Mouse (Mus musculus): ENCODE data around the gene Snrpf.
"Not testable (repeated sequence)": the region's sequence is repeated elsewhere in the genome, so short reads cannot be mapped to it uniquely, and the experiment has no call there.

Snrpf gene

GRCm38 (mm10) chr10:93575960-93576359, 13.5 kb downstream of the Snrpf start:
- no peak for DNase-seq (ENCODE audit: low read depth, low spot score)

DNA sequence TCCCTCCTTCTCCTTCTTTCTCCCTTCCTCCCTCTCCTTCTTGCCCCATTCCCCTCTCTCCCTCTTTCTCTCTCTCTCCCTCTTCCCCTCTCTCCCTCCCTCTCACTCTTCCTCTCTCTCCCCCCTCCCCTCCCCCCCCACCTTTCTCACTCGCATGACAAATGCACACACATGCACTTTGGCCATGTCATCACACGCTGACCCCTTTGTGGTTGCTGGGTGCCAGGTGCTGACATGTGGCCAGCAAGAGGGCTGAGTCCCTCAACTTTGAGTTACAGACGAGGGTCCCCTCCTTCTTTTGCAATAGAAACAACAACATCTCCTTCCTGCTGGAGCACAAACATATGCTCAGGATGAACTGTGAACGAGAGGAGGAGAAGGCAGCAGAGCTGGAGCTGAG, 14.5 kb downstream of the Snrpf start:
- no peak for DNase-seq (ENCODE audit: low read depth, low spot score)

GRCm38 (mm10) chr10:93572209-93572608, 17.3 kb downstream of the Snrpf start:
- DNase-seq (ENCODE audit: low read depth, low spot score), result no peak

GRCm38 (mm10) chr10:93568671-93569070, 20.8 kb downstream of the Snrpf start:
- DNase-seq (ENCODE audit: low read depth, low spot score), result no peak

DNA sequence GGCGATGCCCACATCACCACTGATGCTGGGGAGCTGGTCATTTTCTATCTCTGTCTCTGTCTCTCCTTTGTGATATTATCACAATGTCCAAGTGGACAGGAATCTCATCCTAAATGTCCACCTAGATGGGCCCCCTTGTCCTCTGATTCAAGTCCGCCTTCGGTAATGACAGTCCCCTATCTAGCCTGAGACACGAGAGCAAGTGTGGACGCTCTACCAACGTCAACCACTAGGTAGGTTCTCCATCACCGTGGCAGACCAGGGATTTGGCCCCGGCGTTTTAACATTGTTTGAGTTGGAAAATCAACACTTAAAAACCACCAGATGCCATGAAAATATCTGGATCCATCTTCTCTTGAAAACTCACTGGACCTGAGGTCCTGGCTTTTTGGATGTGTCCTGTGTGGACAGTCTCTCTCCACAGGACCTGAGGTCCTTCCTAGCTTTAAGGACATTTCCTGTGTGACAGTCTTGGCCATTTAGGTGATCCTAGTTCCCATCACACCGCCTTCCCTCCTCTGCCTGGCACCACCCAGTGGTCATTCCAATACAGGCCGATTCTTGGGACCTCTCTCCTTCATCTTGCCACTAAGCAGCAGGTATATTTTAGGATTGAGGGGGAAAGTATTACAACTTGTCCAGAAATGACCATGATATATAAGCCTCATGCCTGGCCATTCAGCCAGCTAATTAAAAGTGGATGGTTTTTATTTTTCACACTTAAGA, 21.5 kb downstream of the Snrpf start:
- DNase-seq (ENCODE audit: low read depth, low spot score), result no peak

GRCm38 (mm10) chr10:93567066-93567465, 22.4 kb downstream of the Snrpf start:
- DNase-seq (ENCODE audit: low read depth, low spot score), result no peak

- no peak for DNase-seq (ENCODE audit: low read depth, low spot score)
Observed at GRCm38 (mm10) chr10:93564518-93565090, 24.9 kb downstream of the Snrpf start.

DNA sequence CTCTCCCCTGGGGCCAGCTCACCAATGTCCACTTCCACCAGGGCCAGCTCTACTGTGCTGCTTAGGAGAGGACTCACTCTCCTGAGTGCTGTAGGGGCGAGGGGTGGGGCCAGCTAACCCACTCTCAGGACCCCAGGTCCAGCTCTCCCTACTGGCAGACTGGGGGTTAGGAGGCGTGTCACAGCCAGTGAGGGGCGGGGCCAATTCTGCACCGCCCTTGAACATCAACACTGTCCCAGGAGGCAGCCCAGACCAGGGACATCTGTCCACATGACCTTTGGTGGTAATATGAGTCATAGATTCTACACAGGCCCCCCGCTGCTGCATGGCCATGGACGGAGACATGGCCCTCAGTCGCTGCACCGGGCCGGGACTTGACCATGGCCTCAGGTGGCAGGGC, 29.7 kb downstream of the Snrpf start:
- DNase-seq (ENCODE audit: low read depth, low spot score), result no peak

DNA sequence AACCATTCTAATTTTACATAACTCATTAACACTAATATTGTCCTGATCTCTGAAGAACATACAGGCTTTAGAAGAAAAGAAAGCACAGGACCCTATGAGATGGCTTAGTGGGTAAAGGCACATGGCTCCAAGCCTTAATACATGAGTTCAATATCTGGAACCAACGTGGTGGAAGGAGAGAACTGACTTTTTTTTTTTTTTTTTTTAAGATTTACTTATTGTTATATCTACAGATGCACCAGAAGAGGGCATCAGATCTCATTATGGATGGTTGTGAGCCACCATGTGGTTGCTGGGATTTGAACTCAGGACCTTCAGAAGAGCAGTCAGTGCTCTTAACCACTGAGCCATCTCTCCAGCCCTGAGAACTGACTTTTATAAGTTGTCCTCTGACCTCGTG, 31.5 kb downstream of the Snrpf start:
- not testable (repeated sequence) for DNase-seq (ENCODE audit: low read depth, low spot score)

DNA sequence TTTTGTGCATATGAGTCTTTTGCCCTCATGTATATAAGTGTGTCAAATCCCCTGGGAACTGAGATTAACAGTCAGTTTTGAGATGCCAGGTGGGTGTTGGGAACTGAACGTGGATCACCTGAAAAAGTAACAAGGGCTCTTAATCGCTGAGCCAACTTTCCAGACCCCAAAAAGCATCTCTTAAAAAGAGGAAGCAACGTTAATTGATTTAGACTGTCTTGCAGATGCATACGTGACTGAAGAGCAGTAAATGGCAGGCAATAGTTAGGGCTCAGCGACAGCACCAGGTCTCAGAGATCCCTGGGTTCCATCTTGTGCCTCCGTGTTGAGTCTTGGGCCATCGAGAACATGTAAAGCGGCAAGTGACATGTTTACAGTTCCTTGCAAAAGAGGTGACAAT, 36.9 kb downstream of the Snrpf start:
- DNase-seq (ENCODE audit: low read depth, low spot score), result no peak

GRCm38 (mm10) chr10:93549821-93550220, 39.7 kb downstream of the Snrpf start:
- no peak for DNase-seq (ENCODE audit: low read depth, low spot score)

DNA sequence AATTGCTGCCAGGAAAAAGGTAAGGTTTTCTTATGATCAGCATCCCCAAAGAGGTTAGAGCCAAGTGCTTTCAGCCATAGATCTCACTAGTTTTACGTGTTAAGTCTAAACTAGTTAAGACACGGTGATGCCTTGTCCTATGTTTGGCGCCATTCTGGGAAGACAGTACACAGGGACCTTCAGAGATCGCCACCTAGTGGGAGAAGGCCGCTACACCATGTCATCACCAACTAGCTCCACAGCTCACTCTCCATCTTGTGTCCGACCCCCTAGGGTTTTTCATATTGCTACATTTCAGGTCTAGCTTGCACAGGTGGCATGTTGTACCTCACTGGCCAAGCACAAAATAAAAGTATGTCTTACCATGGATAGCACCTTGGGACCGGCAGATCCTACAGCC, 40.5 kb downstream of the Snrpf start:
- DNase-seq (ENCODE audit: low read depth, low spot score), result peak; percentile 26

DNA sequence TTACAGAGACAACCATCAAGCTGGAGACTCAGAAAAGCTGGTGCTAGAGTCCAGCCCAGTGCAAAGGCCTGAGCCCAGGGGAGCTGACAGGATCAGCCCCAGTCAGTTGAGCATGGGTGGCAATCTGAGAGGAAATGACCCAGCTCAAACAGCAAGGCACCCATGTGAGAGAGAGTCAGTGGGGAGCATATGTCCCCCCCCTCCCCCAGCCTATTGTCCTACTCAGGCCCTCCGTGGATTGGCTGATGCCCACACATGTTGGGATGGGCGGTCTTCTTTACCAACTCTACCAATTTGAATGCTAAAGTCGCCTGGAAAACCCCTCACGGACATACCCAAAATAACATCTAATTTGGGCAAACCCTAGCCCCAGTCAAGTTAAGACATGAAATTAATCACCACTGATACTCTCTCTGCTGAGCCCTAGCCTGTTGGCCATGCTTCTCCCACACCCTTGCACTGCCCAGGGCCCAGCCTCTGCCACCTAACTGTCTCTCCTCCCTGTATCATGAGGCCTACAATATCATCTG, 41.7 kb downstream of the Snrpf start:
- no peak for DNase-seq (ENCODE audit: low read depth, low spot score)

- DNase-seq (ENCODE audit: low read depth, low spot score), result no peak
Observed at GRCm38 (mm10) chr10:93544172-93544571, 45.3 kb downstream of the Snrpf start.

- DNase-seq (ENCODE audit: low read depth, low spot score), result no peak
Observed at GRCm38 (mm10) chr10:93543176-93543575, 46.3 kb downstream of the Snrpf start.

- no peak for DNase-seq (ENCODE audit: low read depth, low spot score)
Observed at GRCm38 (mm10) chr10:93542356-93542755, 47.1 kb downstream of the Snrpf start.

GRCm38 (mm10) chr10:93541585-93541984, 47.9 kb downstream of the Snrpf start:
- DNase-seq (ENCODE audit: low read depth, low spot score), result no peak

DNA sequence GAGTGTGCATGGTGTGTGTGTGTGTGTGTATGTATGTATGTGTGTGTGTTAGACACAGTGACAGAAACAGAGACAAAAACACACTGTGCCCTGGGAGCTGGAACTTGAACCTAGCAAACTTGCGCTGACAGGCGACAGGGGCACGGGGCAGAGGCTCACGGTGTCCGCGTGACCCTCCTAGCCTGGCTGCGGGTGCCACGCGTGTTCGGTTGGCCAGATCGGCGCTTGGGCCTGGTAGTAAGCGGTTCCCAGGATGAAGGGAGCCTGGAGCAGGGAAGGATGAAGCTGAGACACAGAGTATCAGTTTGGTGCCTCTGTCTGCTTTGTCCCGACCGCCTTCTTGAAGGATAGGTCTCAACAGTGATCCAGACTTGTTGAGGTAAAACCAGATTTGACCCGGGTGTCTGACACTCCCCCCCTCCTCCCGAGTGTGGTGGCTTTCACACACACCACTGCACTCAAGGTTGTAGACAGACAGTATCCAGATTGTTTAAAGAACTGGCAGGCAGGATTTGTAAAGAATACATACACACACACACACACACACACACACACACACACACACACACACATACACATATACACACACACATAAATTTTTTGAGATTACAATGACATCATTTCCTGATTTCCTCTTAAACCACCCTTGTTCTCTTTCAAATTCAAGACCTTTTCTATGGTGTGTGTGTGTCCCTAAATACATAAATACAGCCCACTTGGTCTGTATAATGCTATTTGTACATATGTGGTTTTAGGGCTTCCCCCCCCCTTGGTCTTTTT, 48.9 kb downstream of the Snrpf start, which contains the start of gene Ccdc38:
Ccdc38 (plus strand) TSS at position 202 of the 780 bp plus-strand sequence.
- DNase-seq (ENCODE audit: low read depth, low spot score), result no peak

DNA sequence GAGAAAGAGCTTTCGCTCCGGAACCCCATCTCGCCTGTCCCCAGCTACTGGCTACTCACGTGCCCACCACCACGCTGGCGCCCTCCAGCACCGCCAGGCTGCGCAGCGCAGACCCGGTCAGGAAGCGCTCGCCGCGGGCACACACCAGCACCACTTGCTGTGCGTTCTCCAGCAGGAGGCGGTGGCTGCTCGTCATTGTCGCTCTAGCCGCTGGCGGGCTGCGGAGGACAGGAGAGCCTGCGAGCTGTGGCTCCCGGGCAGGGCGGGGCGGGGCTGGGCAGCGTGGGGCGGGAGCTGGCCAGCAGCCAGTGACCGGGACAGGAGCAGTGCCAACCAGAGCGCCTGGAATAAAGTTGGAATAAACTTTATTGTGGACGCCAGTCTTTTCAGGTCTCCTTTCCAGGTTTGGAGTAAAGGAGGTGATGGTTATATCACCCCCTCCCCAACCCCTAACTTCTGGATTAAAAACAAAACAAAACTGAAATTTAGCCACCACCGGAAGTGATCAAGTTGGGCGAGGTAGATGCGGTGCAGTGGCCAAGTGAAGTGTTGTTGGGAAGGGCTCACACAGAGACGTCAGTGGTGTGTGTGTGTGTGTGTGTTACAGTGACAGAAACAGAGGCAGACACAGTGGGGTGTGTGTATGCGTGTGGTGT, 49.6 kb downstream of the Snrpf start, which contains the start of gene Amdhd1:
Amdhd1 (minus strand) TSS at position 259 of the 656 bp plus-strand sequence.
- no peak for DNase-seq (ENCODE audit: low read depth, low spot score)

- no peak for DNase-seq (ENCODE audit: low read depth, low spot score)
Observed at GRCm38 (mm10) chr10:93538818-93539217, 50.7 kb downstream of the Snrpf start.

DNA sequence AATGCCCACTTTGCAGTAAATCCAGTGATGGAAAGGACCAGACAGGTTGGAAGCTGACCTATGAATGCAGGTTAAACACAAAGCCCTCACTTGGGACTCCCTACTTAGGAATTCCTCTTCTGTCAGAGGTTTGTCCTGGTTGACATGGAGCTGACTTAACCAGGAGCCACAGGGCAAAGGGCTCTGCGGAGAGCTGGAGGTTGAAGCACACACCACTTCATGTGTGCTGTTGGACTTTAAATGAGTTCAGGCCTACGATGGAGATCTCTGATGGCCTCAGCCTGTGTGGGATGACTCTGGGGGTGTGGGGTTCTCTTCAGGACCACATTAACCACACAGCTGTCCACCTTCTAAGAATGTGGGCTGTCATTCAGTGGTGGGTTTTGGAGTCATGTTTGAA, 51.2 kb downstream of the Snrpf start:
- no peak for DNase-seq (ENCODE audit: low read depth, low spot score)
